Mouse (Mus musculus) heart, embryonic 10.5 days (tissue): Measurements from ENCODE around the gene Gm14139. TPM values are rescaled to one million over a fixed set of nuclear protein-coding genes. Genes with fewer than 3 reads are reported as not detected.
A peak's percentile ranks its signal among the peaks of the same experiment; 100 is the strongest.
"Not testable (repeated sequence)": the region's sequence is repeated elsewhere in the genome, so short reads cannot be mapped to it uniquely, and the experiment has no call there.

Experiments
- DNase-seq: peaks from one replicate; pipeline ENCODE4 v3.0.0-alpha.2; 2017; ENCODE audit warnings: low spot score
- H3K27ac ChIP-seq: fragments of 300-500 bp; sonication (generic); 2 replicates; pipeline ENCODE4 v1.5.1; 2016; ENCODE audit warnings: mild to moderate bottlenecking
- H3K27me3 ChIP-seq: fragments of 300-500 bp; sonication (generic); 2 replicates; pipeline ENCODE4 v1.6.1; 2016; ENCODE audit warnings: mild to moderate bottlenecking; ENCODE audit not compliant: poor library complexity, insufficient read depth, severe bottlenecking
- H3K36me3 ChIP-seq: fragments of 300-500 bp; sonication (generic); 2 replicates; pipeline ENCODE4 v1.6.1; 2016; ENCODE audit warnings: mild to moderate bottlenecking, moderate library complexity
- H3K4me1 ChIP-seq: fragments of 300-500 bp; sonication (generic); 2 replicates; pipeline ENCODE4 v1.6.1; 2016; ENCODE audit warnings: mild to moderate bottlenecking
- H3K4me3 ChIP-seq: fragments of 300-500 bp; sonication (generic); 2 replicates; pipeline ENCODE4 v1.5.1; 2016; ENCODE audit warnings: mild to moderate bottlenecking, moderate library complexity
- H3K9me3 ChIP-seq: fragments of 300-500 bp; sonication (generic); 2 replicates; pipeline ENCODE4 v1.6.1; 2016; ENCODE audit warnings: mild to moderate bottlenecking, moderate library complexity
- WGBS: fragments of 180-500 bp; shearing (Covaris S2); methylation state at CpG from one replicate; pipeline ENCODE4 v1.1.7; 2016; 5-methylcytosine and 5-hydroxymethylcytosine counted together
- polyA plus RNA-seq: library from polyadenylated mRNA; unstranded; fragments of >200 nt; fragmentation: Nextera tagmentation; extraction: Ambion mirVana; gene quantifications from 2 replicates; pipeline ENCODE4 v1.2.1, GENCODE M21; 2016

Gm14139 gene
- 0.16 TPM in 1 of 2 replicates, not detected in the other for polyA plus RNA-seq

- H3K4me3 ChIP-seq, H3K27ac ChIP-seq, H3K9me3 ChIP-seq, H3K36me3 ChIP-seq, H3K4me1 ChIP-seq, H3K27me3 ChIP-seq, DNase-seq: not testable (repeated sequence)
- WGBS, result 74% methylated on average over 7 of the region's 7 CpGs
These were observed at the start of gene Gm14139 for GRCm38 (mm10) chr2:150181570-150181999. Gene Gm14139 (plus strand): TSS chr2:150181755.

GRCm38 (mm10) chr2:150132002-150132401, 49.6 kb upstream of the Gm14139 start:
- not testable (repeated sequence) for H3K27ac ChIP-seq, DNase-seq, H3K27me3 ChIP-seq, H3K4me3 ChIP-seq, H3K4me1 ChIP-seq, H3K9me3 ChIP-seq
- H3K36me3 ChIP-seq, result peaks cover 37% of the 10 kb centered on the region; the same call in 1 of the 2 replicates
- WGBS, result 87% methylated on average over 1 of the region's 1 CpGs

GRCm38 (mm10) chr2:150132773-150133172, 48.8 kb upstream of the Gm14139 start:
- 75% methylated on average over 2 of the region's 2 CpGs for WGBS
- H3K36me3 ChIP-seq, result peaks cover 35% of the 10 kb centered on the region; the same call in 1 of the 2 replicates
- no peak for DNase-seq
- H3K9me3 ChIP-seq, result no peaks in the 10 kb centered on the region
- H3K27me3 ChIP-seq, result no peaks in the 10 kb centered on the region
- H3K27ac ChIP-seq, result no peak overlapping the region
- H3K4me1 ChIP-seq, result peaks cover 7% of the 10 kb centered on the region
- H3K4me3 ChIP-seq, result no peak overlapping the region

GRCm38 (mm10) chr2:150136435-150136897, 45.1 kb upstream of the Gm14139 start, which contains the start of gene Zfp120:
Gene Zfp120 (minus strand): TSS chr2:150136708.
- peak within 1 kb of the TSS; percentile 82 for H3K4me3 ChIP-seq
- peaks cover 16% of the 10 kb centered on the region; the same call in 1 of the 2 replicates for H3K36me3 ChIP-seq
- H3K27ac ChIP-seq, result peak within 1 kb of the TSS; percentile 88
- DNase-seq, result peak; percentile 96
- H3K9me3 ChIP-seq, result no peaks in the 10 kb centered on the region
- no peaks in the 10 kb centered on the region for H3K27me3 ChIP-seq
- H3K4me1 ChIP-seq, result peaks cover 7% of the 10 kb centered on the region
- under 1% methylated on average over 13 of the region's 13 CpGs for WGBS

- no peaks in the 10 kb centered on the region for H3K4me1 ChIP-seq
- H3K4me3 ChIP-seq, result no peak overlapping the region
- H3K27me3 ChIP-seq, result no peaks in the 10 kb centered on the region
- H3K36me3 ChIP-seq, result no peaks in the 10 kb centered on the region
- DNase-seq, result no peak
- no peaks in the 10 kb centered on the region for H3K9me3 ChIP-seq
- H3K27ac ChIP-seq, result no peak overlapping the region
These were observed 14.9 kb upstream of the Gm14139 start for GRCm38 (mm10) chr2:150166703-150167102.

GRCm38 (mm10) chr2:150173833-150174232, 7.7 kb upstream of the Gm14139 start:
- Histone ChIP-seq H3K27ac (no peak overlapping the region), H3K36me3 (no peaks in the 10 kb centered on the region), H3K9me3 (peaks cover 8% of the 10 kb centered on the region; the same call in 1 of the 2 replicates), H3K4me1 (no peaks in the 10 kb centered on the region), H3K4me3 (no peak overlapping the region), H3K27me3 (no peaks in the 10 kb centered on the region)
- DNase-seq, result no peak

- H3K27ac ChIP-seq, H3K9me3 ChIP-seq, H3K36me3 ChIP-seq, H3K27me3 ChIP-seq, DNase-seq, H3K4me1 ChIP-seq, H3K4me3 ChIP-seq: not testable (repeated sequence)
- 76% methylated on average over 4 of the region's 4 CpGs for WGBS
These were observed 2.0 kb upstream of the Gm14139 start, which contains the start of gene Gm10770 for GRCm38 (mm10) chr2:150179579-150179978. Gene Gm10770 (minus strand): TSS chr2:150179679.

GRCm38 (mm10) chr2:150181046-150181445, 509 bp upstream of the Gm14139 start:
- H3K4me3 ChIP-seq, DNase-seq, H3K4me1 ChIP-seq, H3K27ac ChIP-seq, H3K27me3 ChIP-seq, H3K36me3 ChIP-seq, H3K9me3 ChIP-seq: not testable (repeated sequence)

GRCm38 (mm10) chr2:150217600-150218362, 36.2 kb downstream of the Gm14139 start, which contains the start of gene Zfp937:
Gene Zfp937 (plus strand): TSS chr2:150218073.
- not testable (repeated sequence) for H3K9me3 ChIP-seq, H3K27me3 ChIP-seq, H3K4me1 ChIP-seq, H3K36me3 ChIP-seq
- Histone ChIP-seq H3K4me3 (peak within 1 kb of the TSS; percentile 53), H3K27ac (peak within 1 kb of the TSS; percentile 79; the same call in 1 of the 2 replicates)
- WGBS, result 1% methylated on average over 15 of the region's 15 CpGs
- DNase-seq, result peak; percentile 78

- H3K27ac ChIP-seq, result peak overlapping the region; percentile 79; the same call in 1 of the 2 replicates
- H3K27me3 ChIP-seq, H3K36me3 ChIP-seq, DNase-seq, H3K4me1 ChIP-seq, H3K9me3 ChIP-seq: not testable (repeated sequence)
- H3K4me3 ChIP-seq, result peak overlapping the region; percentile 53
- 20% methylated on average over 4 of the region's 4 CpGs for WGBS
These were observed 36.8 kb downstream of the Gm14139 start for GRCm38 (mm10) chr2:150218363-150218725.

GRCm38 (mm10) chr2:150223263-150223662, 41.7 kb downstream of the Gm14139 start:
- H3K4me3 ChIP-seq, H3K4me1 ChIP-seq, H3K36me3 ChIP-seq, H3K27ac ChIP-seq, H3K27me3 ChIP-seq, DNase-seq, H3K9me3 ChIP-seq: not testable (repeated sequence)
